Mouse (Mus musculus) bone marrow macrophage, adult 2 months (primary cell): ENCODE measurements at regions not wholly inside any gene's neighbourhood (a gene's known extent, or its start where the extent isn't known, plus 50 kb on each side); places are given as distances from the start of the nearest gene placed in this dataset.

Source experiments
- CTCF ChIP-seq: IDR thresholded peaks from 2 replicates; pipeline ENCODE4 v1.5.1; 2012; ENCODE audit warnings: low read depth, mild to moderate bottlenecking, low read length, moderate library complexity
- POLR2A ChIP-seq: IDR thresholded peaks from 2 replicates; pipeline ENCODE4 v1.6.1; 2012; ENCODE audit warnings: mild to moderate bottlenecking, low read depth, low read length, borderline replicate concordance

DNA sequence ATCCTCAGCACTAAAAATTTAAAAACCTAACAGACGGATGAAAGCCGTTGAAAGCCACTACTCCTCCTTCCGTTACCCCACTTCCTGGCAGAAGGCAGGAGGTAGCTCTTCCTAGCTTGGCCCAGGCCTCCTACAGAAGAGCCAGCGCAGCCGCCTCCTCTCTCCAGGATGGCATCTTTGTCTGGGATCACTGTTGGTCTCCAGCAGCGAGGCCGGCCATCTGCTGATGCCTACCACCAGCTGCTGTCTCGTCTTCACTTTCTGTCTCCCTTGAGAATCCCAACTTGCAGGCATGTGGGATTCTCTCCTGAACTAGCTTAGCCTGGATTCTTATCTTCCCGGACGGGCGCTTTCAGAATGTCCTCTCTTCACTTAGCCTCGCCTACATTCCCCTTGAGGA, 93.9 kb upstream of the Adpgk start:
- TF ChIP-seq POLR2A, result no peak
- no peak for TF ChIP-seq CTCF
